Mouse (Mus musculus) adipocyte (in vitro differentiated cells): ENCODE measurements around the gene Mthfsd.

Source experiments
- DNase-seq: peaks from one replicate; pipeline ENCODE4 v3.0.0-alpha.2; 2016; ENCODE audit warnings: low spot score

Gene Mthfsd

GRCm38 (mm10) chr8:121088871-121089630 is 19.1 kb downstream of the Mthfsd start:
- no peak for DNase-seq

- DNase-seq = no peak
Measured at GRCm38 (mm10) chr8:121088281-121088680, 19.9 kb downstream of the Mthfsd start.

GRCm38 (mm10) chr8:121086004-121086900 is 21.9 kb downstream of the Mthfsd start:
- DNase-seq = no peak

- no peak for DNase-seq
Measured at GRCm38 (mm10) chr8:121085561-121085960, 22.6 kb downstream of the Mthfsd start.

GRCm38 (mm10) chr8:121085011-121085410 is 23.2 kb downstream of the Mthfsd start:
- no peak for DNase-seq

DNA sequence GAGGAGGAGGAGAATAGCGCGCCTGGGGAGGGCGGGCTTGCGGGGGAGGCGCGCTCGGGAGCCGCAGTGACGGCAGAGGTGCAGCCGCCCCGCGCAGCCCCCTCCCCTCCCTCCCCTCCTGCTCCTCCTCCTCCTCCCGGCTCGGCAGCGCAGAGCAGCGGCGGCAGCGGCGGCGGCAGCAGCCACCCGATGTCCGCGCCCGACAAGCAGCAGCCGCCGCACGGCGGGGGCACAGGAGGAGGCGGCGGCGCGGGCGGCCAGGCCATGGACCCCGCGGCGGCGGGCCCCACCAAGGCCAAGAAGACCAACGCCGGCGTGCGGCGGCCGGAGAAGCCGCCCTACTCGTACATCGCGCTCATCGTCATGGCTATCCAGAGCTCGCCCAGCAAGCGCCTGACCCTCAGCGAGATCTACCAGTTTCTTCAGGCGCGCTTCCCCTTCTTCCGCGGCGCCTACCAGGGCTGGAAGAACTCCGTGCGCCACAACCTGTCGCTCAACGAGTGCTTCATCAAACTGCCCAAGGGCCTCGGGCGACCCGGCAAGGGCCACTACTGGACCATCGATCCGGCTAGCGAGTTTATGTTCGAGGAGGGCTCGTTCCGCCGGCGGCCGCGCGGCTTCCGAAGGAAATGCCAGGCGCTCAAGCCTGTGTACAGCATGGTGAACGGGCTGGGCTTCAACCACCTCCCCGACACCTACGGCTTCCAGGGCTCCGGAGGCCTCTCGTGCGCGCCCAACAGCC is 23.8 kb downstream of the Mthfsd start, which contains the start of gene Foxf1:
Gene Foxf1 (plus strand): TSS at position 177 of the 742 bp plus-strand sequence.
- DNase-seq = no peak

DNA sequence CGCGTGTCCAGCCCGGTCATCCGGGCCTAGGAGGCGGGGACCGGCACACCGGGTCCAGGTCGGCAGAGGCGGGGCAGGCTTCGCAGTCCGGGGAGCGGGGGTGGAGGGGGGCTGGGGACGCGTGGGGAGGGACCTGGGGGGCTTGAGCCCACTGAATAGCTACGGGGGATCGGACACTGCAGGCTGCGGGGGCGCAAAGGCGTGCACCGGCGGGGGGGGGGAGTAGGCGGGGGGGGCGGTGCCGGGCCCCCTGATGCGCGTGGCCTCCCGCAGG is 24.3 kb downstream of the Mthfsd start:
- no peak for DNase-seq

GRCm38 (mm10) chr8:121083093-121083935 is 24.9 kb downstream of the Mthfsd start:
- DNase-seq = no peak

- DNase-seq = no peak
Measured at GRCm38 (mm10) chr8:121082218-121083092, 25.7 kb downstream of the Mthfsd start.

DNA sequence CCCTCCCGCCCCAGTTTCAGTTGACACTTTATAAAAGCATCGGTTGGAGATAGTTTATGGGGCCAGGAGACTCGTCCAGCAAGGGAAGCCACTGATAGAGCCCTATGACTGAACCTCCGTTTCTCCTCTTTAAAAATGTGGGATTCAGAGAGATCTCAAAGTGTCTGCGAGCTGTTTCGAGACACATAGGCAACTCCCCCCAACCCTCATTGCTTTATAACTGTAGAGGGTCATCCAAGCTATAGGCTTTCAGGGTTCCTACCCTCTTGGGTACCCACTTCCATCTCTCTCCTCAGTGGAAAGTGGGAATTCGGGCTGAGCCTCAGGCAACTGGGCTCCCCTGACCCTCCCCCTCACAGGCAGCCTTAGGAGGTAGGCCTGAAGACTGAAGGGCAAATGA is 26.8 kb downstream of the Mthfsd start:
- no peak for DNase-seq

- DNase-seq = no peak
Measured at GRCm38 (mm10) chr8:121080361-121081090, 27.7 kb downstream of the Mthfsd start.

DNA sequence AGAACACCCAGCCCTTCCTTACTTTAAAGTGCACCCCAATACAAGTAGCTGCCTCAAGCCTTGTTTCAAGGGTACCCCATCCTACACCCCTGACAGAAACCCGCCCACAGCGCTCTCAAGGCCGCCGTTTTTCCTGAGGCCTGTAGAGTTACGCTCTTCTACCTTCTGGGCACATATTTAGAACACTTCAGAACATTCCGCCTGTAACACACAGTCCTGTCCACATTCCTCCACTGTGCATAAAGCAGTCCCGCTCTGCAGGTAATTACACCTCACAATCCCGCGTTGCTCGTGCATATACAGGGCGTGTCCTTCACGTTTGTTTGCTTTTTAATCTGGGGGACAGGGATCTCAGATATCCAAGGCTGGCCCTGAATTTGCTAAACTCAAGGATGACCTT is 28.2 kb downstream of the Mthfsd start:
- DNase-seq = no peak

DNA sequence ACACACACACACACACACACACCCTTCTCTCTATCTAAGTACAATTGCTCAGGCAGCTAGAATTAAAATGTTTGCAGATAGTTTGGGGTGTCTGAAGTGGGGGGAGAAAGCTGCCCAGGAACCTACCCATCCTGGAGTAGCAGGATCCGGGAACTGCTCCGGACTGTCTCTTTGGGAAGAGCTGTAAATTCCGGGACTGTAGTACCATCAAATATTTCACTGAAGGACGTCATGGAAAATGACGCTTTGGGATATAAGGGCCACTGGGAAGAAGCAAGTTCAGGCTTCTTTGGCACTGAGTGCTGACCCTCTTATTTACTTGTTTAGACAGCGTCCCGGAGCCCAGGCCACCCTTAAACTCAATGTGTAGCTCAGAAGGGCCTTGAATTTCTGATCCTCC is 29.0 kb downstream of the Mthfsd start:
- no peak for DNase-seq

DNA sequence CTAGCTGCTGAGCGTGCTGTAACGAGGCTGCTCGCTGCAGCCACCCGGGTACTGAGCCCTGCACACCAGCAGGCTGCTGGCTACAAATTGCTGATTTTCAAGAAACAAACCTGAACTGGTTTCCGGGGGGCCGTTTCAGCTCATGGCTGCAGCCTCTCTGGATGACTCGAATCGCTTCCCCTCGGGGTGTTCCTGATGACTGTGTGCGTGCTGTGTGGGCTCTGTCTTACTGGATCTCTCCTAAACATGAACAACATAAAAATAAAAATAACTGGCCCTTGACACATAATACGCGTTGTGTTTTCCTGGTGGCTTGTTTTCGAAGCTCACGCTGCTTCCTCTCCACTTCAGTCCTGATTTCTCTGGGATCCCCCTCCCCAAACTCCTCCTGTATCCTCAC is 29.5 kb downstream of the Mthfsd start:
- no peak for DNase-seq

DNA sequence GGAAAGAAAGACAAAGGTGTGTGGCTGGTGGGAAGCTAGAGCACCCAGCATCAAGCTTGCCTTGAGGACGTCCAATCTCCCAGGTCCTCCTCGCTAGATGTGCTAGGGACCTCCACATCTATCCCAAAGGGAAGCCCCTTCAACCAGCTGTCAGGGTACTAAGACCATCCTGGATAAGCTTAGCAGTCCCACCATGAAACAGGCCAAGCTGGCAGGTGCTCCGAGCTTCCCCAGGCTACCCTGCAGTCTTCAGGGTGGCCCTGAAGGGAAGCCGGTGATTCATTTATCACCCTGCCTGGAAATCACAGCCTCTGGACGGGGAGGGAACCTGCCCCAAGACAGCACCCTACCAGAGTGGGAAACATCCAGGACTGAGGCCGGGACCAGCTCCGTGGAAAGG is 31.6 kb downstream of the Mthfsd start:
- DNase-seq = no peak

DNA sequence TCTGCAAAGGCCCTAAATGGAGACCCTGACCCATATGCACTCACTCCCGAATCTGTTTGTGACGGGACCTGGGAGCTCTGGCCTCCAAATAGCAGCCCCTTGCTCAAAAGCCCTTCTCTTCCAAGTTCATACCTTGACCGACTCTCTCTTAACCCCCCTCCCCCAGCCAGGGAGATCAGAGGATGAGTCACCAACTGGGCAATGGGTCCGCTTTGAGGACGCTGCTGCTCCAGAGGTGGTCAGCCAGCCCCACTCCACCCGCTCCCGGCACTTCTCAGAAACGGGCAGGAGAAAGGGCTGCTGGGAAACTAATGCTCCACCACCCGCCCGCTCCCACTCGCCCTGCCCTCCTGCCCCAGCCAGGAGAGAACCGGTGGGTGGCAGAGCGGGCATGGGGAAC is 32.3 kb downstream of the Mthfsd start:
- DNase-seq = no peak

DNA sequence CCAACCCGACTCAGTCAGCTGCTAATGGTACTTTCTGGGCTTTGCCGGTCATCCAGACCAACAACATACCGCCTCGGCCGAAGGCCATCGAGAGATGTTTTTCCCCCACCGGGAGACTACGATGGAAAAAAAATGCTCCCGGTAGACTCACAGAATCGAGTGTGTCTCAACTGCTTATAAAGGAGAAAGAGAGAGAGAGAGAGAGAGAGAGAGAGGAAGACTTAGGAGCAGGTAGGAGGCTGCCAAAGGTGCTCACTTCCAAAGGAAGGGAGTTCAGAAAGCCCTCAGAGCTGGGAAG is 33.4 kb downstream of the Mthfsd start:
- DNase-seq = no peak

DNA sequence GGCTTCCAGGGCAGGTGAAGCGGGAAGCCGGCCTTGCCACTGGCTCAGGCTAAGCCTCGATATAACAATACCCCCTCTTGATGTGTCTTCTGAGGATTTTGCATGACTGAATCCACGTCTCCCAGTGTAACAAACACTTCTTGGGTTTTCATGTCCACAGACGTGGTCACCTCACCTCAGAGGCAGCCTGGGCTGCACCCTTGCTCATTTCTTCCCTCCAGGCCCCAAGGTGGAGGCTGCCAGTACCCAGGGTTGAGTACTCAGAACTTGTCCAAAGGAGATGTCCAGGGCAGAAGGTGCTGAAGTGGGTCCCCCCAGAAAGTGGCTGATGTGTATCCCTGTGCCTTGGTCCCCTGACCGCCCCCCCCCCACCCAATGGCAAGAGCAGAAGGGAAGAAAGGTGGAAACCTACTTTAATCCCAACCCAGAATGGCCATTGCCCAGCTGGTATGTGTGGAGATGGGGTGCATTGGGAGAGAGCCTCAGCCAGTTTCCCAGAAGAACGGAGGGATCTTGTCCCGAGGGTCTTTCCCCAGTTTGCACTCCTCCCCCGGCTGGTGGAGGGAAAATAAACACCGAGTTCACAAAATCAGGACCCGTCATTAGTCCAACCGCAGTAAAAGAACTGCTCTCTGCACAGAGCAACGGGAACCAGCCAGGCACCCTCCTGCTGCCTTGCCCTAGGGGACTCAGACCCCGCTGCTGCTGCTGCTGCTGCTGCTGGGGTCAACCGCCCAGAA is 33.9 kb downstream of the Mthfsd start:
- DNase-seq = no peak
